Mouse (Mus musculus): ENCODE results near the gene Prkar1b.

GRCm38 (mm10) chr5:139160899-139161298 lies 11.1 kb upstream of the Prkar1b start:
- TF ChIP-seq CTCF (IDR thresholded peaks at IDR 0.05; ENCODE audit: insufficient read depth, low read length), result no peak
- no peak for TF ChIP-seq POLR2A (IDR thresholded peaks at IDR 0.05; ENCODE audit: borderline replicate concordance, extremely low read depth, low read depth, low read length)
